Mouse (Mus musculus) heart, embryonic 10.5 days (tissue): ENCODE measurements around the gene Ptgir. TPM values are rescaled to one million over a fixed set of nuclear protein-coding genes. Genes with fewer than 3 reads are reported as not detected.

ENCODE experiments used
- DNase-seq: peaks from one replicate; pipeline ENCODE4 v3.0.0-alpha.2; 2017; ENCODE audit warnings: low spot score
- H3K27ac ChIP-seq: fragments of 300-500 bp; sonication (generic); 2 replicates; pipeline ENCODE4 v1.5.1; 2016; ENCODE audit warnings: mild to moderate bottlenecking
- H3K27me3 ChIP-seq: fragments of 300-500 bp; sonication (generic); 2 replicates; pipeline ENCODE4 v1.6.1; 2016; ENCODE audit warnings: mild to moderate bottlenecking; ENCODE audit not compliant: poor library complexity, insufficient read depth, severe bottlenecking
- H3K36me3 ChIP-seq: fragments of 300-500 bp; sonication (generic); 2 replicates; pipeline ENCODE4 v1.6.1; 2016; ENCODE audit warnings: mild to moderate bottlenecking, moderate library complexity
- H3K4me1 ChIP-seq: fragments of 300-500 bp; sonication (generic); 2 replicates; pipeline ENCODE4 v1.6.1; 2016; ENCODE audit warnings: mild to moderate bottlenecking
- H3K4me3 ChIP-seq: fragments of 300-500 bp; sonication (generic); 2 replicates; pipeline ENCODE4 v1.5.1; 2016; ENCODE audit warnings: mild to moderate bottlenecking, moderate library complexity
- H3K9me3 ChIP-seq: fragments of 300-500 bp; sonication (generic); 2 replicates; pipeline ENCODE4 v1.6.1; 2016; ENCODE audit warnings: mild to moderate bottlenecking, moderate library complexity
- WGBS: fragments of 180-500 bp; shearing (Covaris S2); methylation state at CpG from one replicate; pipeline ENCODE4 v1.1.7; 2016; 5-methylcytosine and 5-hydroxymethylcytosine counted together
- polyA plus RNA-seq: library from polyadenylated mRNA; unstranded; fragments of >200 nt; fragmentation: Nextera tagmentation; extraction: Ambion mirVana; gene quantifications from 2 replicates; pipeline ENCODE4 v1.2.1, GENCODE M21; 2016

The Ptgir gene
- polyA plus RNA-seq, 1 experiment from 2014 or later, result 0.51 TPM

GRCm38 (mm10) chr7:16912360-16912759, 6.1 kb downstream of the Ptgir start:
- 82% methylated on average over 6 of the region's 6 CpGs for WGBS
- Histone ChIP-seq H3K27me3 (peaks cover 43% of the 10 kb centered on the region), H3K4me3 (no peak overlapping the region), H3K27ac (no peak overlapping the region), H3K36me3 (peaks cover 32% of the 10 kb centered on the region), H3K9me3 (no peaks in the 10 kb centered on the region), H3K4me1 (peaks cover 32% of the 10 kb centered on the region)
- DNase-seq, result no peak

GRCm38 (mm10) chr7:16913806-16914452, 7.6 kb downstream of the Ptgir start:
- H3K4me3 ChIP-seq, result no peak overlapping the region
- H3K36me3 ChIP-seq, result peaks cover 48% of the 10 kb centered on the region
- H3K27me3 ChIP-seq, result peaks cover 37% of the 10 kb centered on the region
- H3K4me1 ChIP-seq, result peaks cover 25% of the 10 kb centered on the region
- no peak overlapping the region for H3K27ac ChIP-seq
- WGBS, result 35% methylated on average over 10 of the region's 10 CpGs
- no peak for DNase-seq
- no peaks in the 10 kb centered on the region for H3K9me3 ChIP-seq

GRCm38 (mm10) chr7:16914453-16915343, 8.4 kb downstream of the Ptgir start:
- Histone ChIP-seq H3K4me3 (no peak overlapping the region), H3K9me3 (no peaks in the 10 kb centered on the region), H3K36me3 (peaks cover 56% of the 10 kb centered on the region)

DNA sequence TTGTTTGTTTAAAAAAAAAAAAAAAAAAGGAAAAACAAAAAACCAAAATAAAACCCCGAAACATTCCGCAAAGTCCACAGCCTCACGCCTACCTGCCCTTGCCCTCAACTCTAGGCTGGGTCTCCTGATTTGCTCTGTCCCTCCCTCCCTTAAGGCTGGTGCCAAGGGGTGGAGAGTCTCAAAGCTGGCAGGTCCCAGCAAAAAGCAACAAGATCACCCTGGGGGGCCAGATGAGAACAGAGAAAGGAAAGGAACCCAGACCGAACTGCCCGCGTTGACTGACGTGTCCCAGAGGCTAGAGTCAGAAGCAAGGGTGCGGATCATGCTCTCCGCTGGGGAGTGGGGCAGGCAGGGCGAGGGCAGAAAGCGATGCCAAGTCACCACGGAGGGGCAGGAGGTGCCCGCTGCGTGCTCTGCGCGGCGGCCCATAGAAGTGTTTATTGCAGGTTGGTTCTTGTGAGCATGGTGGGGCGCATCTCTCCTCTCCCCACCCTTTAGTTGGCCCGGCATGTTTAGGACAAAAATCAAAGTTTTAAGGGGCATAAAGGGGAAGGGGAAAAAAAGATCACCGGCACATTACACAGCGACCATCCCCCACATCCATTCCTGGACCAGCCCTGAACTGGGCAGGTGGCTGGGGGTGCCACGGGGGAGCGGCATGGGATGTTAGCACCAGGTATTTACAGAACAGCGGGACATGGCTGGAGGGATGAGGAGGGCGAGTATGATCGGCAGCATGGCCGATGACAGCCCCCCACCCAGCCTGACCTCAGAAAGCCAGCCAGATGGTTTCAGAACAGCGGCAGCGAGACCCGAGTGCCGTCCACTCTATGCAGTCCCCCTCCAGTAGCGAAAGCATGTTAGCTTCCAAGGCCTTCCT, 9.4 kb downstream of the Ptgir start:
- DNase-seq, result no peak
- 86% methylated on average over 32 of the region's 32 CpGs for WGBS
- H3K9me3 ChIP-seq, result no peaks in the 10 kb centered on the region
- H3K27me3 ChIP-seq, result peaks cover 21% of the 10 kb centered on the region
- H3K4me3 ChIP-seq, result no peak overlapping the region
- peaks cover 60% of the 10 kb centered on the region for H3K36me3 ChIP-seq
- H3K27ac ChIP-seq, result no peak overlapping the region
- H3K4me1 ChIP-seq, result peaks cover 28% of the 10 kb centered on the region

More at GRCm38 (mm10) chr7:16914453-16915343, 8.4 kb downstream of the Ptgir start:
- H3K27me3 ChIP-seq, result peaks cover 29% of the 10 kb centered on the region
- no peak for DNase-seq
- H3K27ac ChIP-seq, result no peak overlapping the region
- H3K4me1 ChIP-seq, result peaks cover 25% of the 10 kb centered on the region
- WGBS, result 83% methylated on average over 18 of the region's 18 CpGs

- Histone ChIP-seq H3K4me1 (peaks cover 37% of the 10 kb centered on the region), H3K27ac (no peak overlapping the region), H3K9me3 (no peaks in the 10 kb centered on the region), H3K4me3 (no peak overlapping the region), H3K27me3 (peaks cover 15% of the 10 kb centered on the region), H3K36me3 (peaks cover 63% of the 10 kb centered on the region)
- WGBS, result 71% methylated on average over 30 of the region's 30 CpGs
- no peak for DNase-seq
These were observed 10.3 kb downstream of the Ptgir start for GRCm38 (mm10) chr7:16916342-16917265.

DNA sequence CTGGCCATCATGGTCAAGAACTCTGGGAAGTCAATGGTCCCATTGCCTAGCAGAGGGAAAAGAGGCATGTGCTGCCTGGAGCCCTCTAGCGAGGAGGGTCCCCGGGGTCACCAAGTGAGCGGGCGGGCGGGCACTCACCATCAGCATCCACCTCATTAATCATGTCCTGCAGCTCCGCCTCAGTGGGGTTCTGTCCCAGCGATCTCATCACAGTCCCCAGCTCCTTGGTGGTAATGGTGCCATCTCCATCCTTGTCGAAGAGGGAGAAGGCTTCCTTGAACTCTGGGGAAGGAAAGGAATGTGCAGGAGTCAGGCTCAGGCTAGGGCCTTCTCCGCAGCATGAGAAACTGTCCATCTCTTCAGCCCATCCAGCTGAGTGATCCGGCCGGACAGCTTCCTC, 11.2 kb downstream of the Ptgir start:
- Histone ChIP-seq H3K4me1 (peaks cover 46% of the 10 kb centered on the region), H3K36me3 (peaks cover 71% of the 10 kb centered on the region), H3K4me3 (no peak overlapping the region), H3K27ac (no peak overlapping the region), H3K27me3 (peaks cover 8% of the 10 kb centered on the region), H3K9me3 (no peaks in the 10 kb centered on the region)
- WGBS, result 78% methylated on average over 11 of the region's 11 CpGs
- DNase-seq, result no peak

DNA sequence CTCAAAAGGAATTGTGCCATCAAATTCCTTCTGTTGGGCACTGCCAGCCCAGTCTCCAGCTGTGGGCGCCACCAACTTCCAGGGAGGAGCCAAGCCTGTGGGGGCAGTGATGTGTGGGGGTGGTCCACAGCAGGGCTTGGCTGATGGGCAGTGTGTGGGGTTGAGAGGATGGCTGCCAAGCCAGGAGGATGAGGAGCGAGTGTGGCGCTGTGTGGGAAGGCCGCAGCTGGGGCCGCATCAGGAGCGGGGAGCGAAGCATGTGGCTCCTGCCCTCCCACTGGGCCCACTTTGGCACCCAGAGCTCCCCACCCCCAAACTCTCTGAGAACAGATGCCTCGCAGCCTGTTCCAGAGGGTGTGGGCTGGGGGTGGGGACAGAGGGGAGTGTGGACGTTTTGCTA, 11.7 kb downstream of the Ptgir start:
- peaks cover 2% of the 10 kb centered on the region for H3K27me3 ChIP-seq
- H3K36me3 ChIP-seq, result peaks cover 71% of the 10 kb centered on the region
- H3K4me3 ChIP-seq, result no peak overlapping the region
- DNase-seq, result no peak
- no peak overlapping the region for H3K27ac ChIP-seq
- 88% methylated on average over 9 of the region's 9 CpGs for WGBS
- H3K9me3 ChIP-seq, result no peaks in the 10 kb centered on the region
- H3K4me1 ChIP-seq, result peaks cover 51% of the 10 kb centered on the region

DNA sequence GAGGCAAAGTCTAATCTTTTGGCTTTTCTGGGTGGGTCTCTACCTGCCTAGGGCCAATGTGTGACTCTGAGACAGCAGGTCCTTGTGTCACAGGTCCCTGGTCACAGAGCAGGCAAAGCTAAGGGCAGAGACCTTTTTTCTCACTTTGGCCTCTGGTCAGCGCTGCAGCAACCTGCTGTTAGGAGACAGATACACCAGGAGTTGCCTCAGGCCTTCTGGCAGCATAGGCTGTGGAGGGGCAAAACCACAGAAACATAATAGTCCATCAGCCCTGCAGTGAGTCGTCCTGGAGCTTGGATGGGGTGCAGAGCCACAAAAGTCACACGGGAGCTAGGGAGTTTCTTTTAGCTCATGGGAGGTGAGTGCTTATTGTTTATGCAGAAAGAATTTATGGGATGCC, 12.4 kb downstream of the Ptgir start:
- no peaks in the 10 kb centered on the region for H3K9me3 ChIP-seq
- DNase-seq, result no peak
- peaks cover 53% of the 10 kb centered on the region for H3K4me1 ChIP-seq
- WGBS, result 89% methylated on average over 3 of the region's 3 CpGs
- peaks cover 71% of the 10 kb centered on the region for H3K36me3 ChIP-seq
- no peak overlapping the region for H3K4me3 ChIP-seq
- H3K27ac ChIP-seq, result no peak overlapping the region
- H3K27me3 ChIP-seq, result no peaks in the 10 kb centered on the region

- Histone ChIP-seq H3K4me3 (no peak overlapping the region), H3K27me3 (no peaks in the 10 kb centered on the region), H3K27ac (no peak overlapping the region), H3K36me3 (peaks cover 65% of the 10 kb centered on the region), H3K9me3 (no peaks in the 10 kb centered on the region), H3K4me1 (peaks cover 53% of the 10 kb centered on the region)
- 80% methylated on average over 13 of the region's 13 CpGs for WGBS
- DNase-seq, result no peak
These were observed 13.3 kb downstream of the Ptgir start for GRCm38 (mm10) chr7:16919395-16920149.

- 85% methylated on average over 7 of the region's 7 CpGs for WGBS
- no peak overlapping the region for H3K27ac ChIP-seq
- H3K36me3 ChIP-seq, result peaks cover 59% of the 10 kb centered on the region
- no peaks in the 10 kb centered on the region for H3K9me3 ChIP-seq
- no peaks in the 10 kb centered on the region for H3K27me3 ChIP-seq
- peaks cover 53% of the 10 kb centered on the region for H3K4me1 ChIP-seq
- no peak overlapping the region for H3K4me3 ChIP-seq
- no peak for DNase-seq
These were observed 13.9 kb downstream of the Ptgir start for GRCm38 (mm10) chr7:16920150-16920579.
